Mouse (Mus musculus): ENCODE measurements around the gene Crybb1.

- no peak for TF ChIP-seq CTCF (conservative IDR thresholded peaks at IDR 0.05; ENCODE audit: low read length)
- no peak for TF ChIP-seq POU5F1 (IDR thresholded peaks at IDR 0.05; ENCODE audit: borderline replicate concordance, low read length)
Observed at GRCm38 (mm10) chr5:112218679-112219078, 36.9 kb upstream of the Crybb1 start.
